Mouse (Mus musculus) brain, embryonic 14.5 days (tissue): Measurements from ENCODE around the gene Gm10382. TPM values are rescaled to one million over a fixed set of nuclear protein-coding genes. Genes with fewer than 3 reads are reported as not detected.
"Not testable (repeated sequence)": the region's sequence is repeated elsewhere in the genome, so short reads cannot be mapped to it uniquely, and the experiment has no call there.

Experiments used
- DNase-seq: peaks from one replicate; pipeline ENCODE4 v3.0.0-alpha.2; 2011; ENCODE audit warnings: low read depth
- CTCF ChIP-seq: fragments of 200-500 bp; IDR thresholded peaks from 2 replicates; pipeline ENCODE4 v1.5.1; 2012; ENCODE audit warnings: inconsistent platforms, mild to moderate bottlenecking, moderate library complexity, borderline replicate concordance; ENCODE audit not compliant: insufficient read depth, insufficient read length; ENCODE audit errors: extremely low read depth
- POLR2A ChIP-seq: fragments of 200-500 bp; IDR thresholded peaks from 2 replicates; pipeline ENCODE4 v1.6.1; 2012; ENCODE audit warnings: mild to moderate bottlenecking, inconsistent platforms, borderline replicate concordance; ENCODE audit not compliant: poor library complexity, insufficient read depth, insufficient read length, severe bottlenecking; ENCODE audit errors: extremely low read depth
- polyA plus RNA-seq: library from polyadenylated mRNA; depleted of rRNA; stranded (reverse); fragments of >200 nt; gene quantifications from 2 replicates; pipeline ENCODE4 v1.2.3, GENCODE M21; 2012

The Gm10382 gene
- polyA plus RNA-seq, 1 experiment: 0.34 TPM

DNA sequence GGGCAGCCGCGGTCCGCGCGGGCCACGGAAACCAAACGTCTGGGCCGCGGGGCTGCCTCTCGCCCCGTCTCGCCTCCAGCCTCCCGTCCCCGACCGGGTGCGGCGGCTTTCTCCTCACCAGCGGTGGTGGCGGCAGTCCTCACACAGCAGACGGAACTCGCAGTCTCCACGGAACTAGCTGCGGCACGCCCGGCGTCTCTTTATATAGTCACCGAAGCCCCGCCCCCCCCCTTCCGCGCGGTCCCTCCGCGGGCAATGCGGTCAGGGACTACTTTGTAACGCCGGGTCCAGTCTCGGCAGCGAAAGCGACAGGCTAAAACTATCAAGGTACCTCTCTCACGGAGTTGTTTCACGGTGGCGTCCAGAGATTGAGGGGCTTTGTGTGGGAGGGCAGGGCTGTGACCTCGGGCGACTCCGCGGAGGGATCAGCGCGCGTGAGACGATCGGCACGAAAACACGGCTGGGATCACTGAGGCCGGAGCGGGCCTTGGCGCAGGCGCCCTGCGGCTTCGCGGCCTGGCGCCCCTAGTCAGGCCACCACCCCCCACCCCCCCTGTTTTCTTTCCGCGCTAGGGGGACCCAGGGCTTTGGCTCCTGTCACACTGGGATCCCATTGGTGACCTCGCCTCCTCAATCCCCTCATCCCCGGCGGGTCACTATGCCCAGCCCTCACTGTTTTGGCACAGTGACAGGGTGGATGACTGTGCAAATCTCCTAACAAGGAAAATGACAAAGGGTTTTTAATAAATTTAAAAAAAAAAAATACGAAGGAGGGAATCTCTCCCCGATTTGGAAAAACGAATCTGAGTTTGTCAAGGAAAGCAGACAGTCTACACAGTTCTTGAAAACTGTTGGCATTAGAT lies 688 bp downstream of the Gm10382 start, which contains the start of gene Ubc:
Gene Ubc, minus strand, starts transcription at position 624 of the 863 bp plus-strand sequence.
- TF ChIP-seq CTCF (no peak), POLR2A (peak; percentile 98)
- peak; percentile 96 for DNase-seq

DNA sequence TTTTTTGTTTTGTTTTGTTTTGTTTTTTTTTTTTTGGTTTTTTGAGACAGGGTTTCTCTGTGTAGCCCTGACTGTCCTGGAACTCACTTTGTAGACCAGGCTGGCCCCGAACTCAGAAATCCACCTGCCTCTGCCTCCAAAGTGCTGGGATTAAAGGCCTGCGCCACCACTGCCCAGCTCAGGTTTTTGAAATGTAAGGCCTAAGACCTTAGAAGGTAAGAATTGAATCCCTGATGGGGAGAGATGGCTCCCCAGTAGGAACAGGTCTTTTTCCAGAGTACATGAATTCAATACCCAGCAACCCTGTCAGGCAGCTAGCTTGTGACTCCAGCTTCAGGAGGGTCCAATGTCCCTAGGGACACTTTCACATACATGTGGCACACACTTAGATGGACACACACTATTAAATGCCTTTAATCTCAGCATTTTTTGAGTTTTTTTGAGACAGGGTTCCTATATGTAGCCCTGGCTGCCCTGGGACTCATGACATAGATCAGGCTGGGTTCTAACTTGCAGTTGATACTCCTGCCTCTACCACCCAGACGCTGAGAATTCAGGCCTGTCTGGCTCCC lies 1.9 kb downstream of the Gm10382 start:
- TF ChIP-seq CTCF: no peak
- no peak for DNase-seq

DNA sequence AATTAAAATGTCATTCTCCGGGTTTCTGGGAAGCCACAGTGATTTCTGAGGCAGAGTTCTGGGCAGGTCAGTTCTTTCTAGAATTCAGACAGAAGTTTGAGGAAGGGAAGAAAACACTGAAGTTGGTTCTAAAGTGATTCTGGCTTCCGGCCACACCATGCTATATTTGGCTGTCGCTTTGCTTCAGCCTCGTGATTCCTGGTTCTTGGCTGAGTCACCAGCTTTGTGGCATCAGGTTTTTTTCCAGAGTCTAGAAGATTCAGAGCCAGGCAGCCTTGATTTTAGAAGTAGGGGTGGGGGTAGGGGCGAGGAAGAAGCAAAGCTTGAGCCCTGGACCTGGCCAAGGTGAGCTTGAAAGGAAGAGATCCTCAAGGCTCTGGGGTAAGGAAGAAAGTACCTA lies 2.5 kb downstream of the Gm10382 start:
- DNase-seq: peak; percentile 67
- TF ChIP-seq POLR2A (no peak), CTCF (no peak)

DNA sequence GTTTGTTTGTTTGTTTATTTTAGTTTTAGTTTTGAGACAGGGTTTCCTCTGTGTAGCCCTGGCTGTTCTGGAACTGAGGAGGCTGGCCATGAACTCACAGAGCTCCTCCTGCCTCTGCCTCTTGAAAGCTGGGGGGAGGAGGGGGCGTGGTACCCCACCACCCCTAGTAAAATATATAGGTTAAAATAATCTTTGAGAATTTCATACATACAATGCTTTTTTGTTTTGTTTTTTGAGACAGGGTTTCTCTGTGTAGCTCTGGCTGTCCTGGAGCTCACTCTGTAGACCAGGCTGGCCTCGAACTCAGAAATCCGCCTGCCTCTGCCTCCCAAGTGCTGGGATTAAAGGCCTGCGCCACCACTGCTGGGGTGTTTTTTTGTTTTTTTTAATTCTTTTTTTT lies 3.1 kb downstream of the Gm10382 start:
- DNase-seq: not testable (repeated sequence)

DNA sequence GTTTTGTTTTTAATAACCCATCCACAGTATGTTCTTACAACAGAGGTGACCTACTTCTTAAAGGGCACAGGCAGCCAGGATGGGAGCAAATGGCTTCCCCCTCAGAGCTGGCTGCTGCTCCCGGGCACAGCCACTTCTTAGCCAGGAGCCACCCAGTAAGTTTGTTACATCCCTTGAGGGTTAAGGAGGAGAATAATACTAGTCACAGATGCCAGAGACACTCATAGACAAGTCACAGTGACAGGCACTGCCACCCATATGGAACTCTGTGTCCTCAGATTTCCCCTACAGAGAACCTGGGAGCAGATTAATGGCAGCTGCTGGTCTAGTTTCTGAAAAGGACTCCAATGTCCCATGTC lies 3.5 kb downstream of the Gm10382 start:
- TF ChIP-seq CTCF (no peak), POLR2A (no peak)
- no peak for DNase-seq

DNA sequence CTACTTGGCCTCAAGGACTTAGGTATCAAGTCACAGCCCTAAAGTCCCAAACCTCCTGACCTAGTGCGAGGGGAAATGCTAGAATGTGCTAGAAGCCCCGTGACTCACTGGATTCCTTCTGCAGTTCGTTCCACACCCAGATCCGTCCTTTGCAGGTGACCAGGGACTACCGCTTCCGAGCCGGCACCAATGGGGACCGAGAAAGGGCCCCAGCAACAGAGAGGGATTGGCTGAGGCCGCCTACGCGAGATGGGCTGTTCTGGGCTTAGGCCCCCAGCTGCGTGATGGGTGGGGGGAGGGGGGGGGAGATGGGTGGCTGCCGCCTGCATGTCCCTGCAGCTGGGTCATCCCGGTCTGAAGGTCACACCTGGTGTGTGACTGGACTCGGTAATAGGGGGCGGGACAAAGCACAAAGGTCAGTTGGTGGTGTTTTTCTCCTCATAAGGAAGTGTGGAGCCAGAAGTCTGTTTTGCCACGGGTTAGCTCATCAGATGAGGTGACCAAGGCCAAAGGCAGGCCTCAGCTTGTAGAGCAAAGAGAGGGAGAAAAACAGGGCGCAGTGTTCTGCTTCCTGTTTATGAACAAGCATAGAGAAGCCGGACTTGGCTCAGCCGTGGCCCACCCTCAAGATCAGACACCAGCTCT lies 4.0 kb downstream of the Gm10382 start:
- peak; percentile 99 for DNase-seq
- TF ChIP-seq CTCF: no peak
- TF ChIP-seq POLR2A: peak; percentile 58; the same call in 1 of the 2 replicates

DNA sequence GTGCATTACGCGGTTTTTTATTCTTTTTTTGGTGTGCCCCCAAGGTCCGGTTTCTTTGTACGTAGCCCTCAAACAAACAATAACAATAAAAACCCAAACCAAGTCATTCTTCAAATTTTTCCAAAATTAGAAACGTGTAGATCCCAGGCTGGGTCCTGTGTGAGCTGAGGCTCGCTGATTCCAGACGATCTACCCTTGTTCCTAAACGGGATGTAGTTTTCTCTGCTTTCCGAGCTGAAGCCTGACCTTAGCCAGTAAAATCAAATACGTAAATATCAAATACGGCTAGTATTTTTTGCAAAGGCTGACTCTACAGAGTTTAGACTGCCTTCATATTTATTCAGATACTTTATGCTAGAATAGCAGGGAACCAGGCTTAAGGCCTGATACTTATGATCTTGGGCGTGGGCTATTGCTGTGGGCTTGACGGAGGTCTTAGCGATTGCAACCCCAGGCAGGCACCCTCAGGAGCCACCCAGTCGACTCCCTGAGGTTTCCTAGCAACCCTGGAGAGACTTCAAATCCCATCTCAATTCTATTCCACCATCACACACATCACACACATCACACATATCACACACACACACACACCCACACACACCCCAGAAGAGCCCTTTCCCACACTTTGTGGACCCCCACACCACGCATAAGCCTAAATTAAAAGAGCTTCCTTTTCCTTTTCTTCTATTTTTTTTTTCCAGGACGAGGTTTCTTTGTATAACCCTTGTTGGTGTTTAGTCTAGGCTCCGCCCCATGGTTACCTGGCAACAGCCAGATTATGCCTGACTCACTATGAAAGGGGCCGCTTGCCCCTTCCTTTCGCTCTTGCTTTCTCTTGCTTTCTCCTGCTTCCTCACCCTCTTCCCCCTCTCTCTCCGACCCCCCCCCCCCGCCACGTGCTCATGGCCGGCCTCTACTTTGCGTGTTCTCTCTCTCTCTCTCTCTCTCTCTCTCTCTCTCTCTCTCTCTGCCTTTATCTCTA lies 4.8 kb downstream of the Gm10382 start:
- TF ChIP-seq CTCF (no peak), POLR2A (no peak)
- DNase-seq: peak; percentile 98

DNA sequence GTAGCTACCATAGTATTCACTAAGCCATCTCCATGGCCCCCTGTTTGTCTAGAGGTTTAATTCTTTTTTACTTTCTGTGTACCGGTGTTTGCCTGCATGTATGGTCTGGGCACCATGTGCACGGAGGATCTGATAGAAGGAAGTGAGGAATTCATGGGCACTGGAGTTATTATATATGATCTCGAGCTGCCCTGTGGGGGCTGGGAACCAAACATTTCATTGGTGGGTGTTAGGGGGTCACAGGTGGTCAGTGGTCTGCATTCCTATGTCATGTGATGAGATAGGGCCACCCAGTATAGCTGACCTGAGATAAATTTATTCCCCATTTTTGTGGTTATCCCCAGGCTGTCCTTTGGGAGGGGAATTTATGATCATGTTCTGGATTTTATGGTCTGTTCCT lies 5.9 kb downstream of the Gm10382 start:
- TF ChIP-seq CTCF (no peak), POLR2A (no peak)

DNA sequence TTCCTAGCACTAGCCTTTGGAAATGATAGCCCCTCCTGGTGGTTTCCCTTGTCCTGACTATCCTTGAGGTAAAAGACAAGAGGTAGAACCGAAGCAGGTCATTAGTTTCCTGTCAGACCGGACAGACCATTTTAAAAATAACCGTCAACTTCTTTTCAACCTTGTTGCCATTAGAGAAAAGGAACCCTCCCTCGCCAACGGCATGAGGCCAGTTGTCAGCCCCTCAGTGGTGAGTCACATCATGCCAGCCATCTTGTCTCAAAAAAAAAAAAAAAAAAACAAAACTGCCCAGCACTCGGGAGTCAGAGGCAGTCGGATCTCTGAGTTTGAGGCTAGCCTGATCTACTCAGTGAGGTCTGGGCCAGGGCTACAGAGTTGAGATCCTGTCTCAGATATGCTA lies 11.8 kb downstream of the Gm10382 start:
- TF ChIP-seq CTCF: no peak
- DNase-seq: no peak

More for the DNA sequence above, 5.9 kb downstream of the Gm10382 start:
- DNase-seq: no peak

DNA sequence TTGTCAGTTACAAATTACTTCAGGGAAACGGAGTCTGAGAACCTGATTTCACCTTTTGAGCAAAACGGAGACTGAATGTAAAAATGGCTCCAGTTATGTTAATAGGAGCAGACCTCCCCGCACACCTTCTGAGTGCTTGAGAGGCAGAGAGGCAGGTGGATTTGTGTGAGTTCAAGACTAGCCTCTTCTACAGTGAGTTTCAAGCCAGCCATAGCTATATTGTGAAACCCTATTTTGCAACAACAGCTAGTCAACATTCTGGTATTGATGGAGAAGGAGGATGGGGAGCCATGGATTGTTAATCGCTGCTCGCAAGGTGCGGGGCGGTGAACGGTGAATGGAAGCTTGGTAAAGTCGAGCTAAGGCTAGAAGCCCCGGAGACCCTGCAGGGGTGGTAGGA lies 13.4 kb downstream of the Gm10382 start:
- TF ChIP-seq POLR2A (no peak), CTCF (no peak)

DNA sequence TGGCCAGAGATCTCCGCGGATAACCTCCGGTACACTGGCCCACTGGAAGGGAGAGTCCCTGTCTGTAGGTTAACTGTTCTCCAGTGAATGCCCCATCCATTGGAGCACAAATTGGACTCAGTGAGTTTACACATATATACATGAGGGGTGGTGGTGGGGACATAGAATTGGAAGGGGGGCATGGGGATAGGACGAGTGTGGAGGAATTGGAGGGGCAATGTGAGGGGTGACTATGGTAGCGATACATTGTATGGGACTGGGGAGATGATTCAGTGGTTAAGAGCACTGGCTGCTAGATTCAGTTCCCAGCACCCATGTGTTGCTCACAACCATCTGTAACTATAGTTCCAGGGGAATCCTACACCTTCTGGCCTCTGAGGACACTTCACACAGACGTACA lies 13.9 kb downstream of the Gm10382 start:
- DNase-seq: no peak
- TF ChIP-seq CTCF: no peak
- no peak for TF ChIP-seq POLR2A

More for the DNA sequence above, 13.4 kb downstream of the Gm10382 start:
- DNase-seq: no peak
